Mouse (Mus musculus) CH12.LX (cell line): ENCODE measurements around the gene Vmo1.

Source experiments
- CTCF ChIP-seq, 2 experiments: IDR thresholded peaks in 1 of 2; conservative IDR thresholded peaks in 1 of 2; 2 replicates each; pipeline ENCODE4 v1.5.1; 2011 to 2012; ENCODE audit warnings: low read depth in 2 of 2, low read length in 2 of 2, improper control_type of control experiment in 1 of 2, inconsistent platforms in 1 of 2, mild to moderate bottlenecking in 1 of 2, moderate library complexity in 1 of 2
- EP300 ChIP-seq: IDR thresholded peaks from 2 replicates; pipeline ENCODE4 v1.6.1; 2011; ENCODE audit warnings: low read length, improper control_type of control experiment
- POLR2A ChIP-seq: IDR thresholded peaks from 2 replicates; pipeline ENCODE4 v1.6.1; 2011; ENCODE audit warnings: low read depth, mild to moderate bottlenecking, improper control_type of control experiment, low read length
- TCF12 ChIP-seq: IDR thresholded peaks from 2 replicates; pipeline ENCODE4 v1.6.1; 2014; ENCODE audit warnings: low read depth, mild to moderate bottlenecking, inconsistent platforms, low read length, improper control_type of control experiment
- UBTF ChIP-seq: IDR thresholded peaks from 2 replicates; pipeline ENCODE4 v1.6.1; 2012; ENCODE audit warnings: low read depth, mild to moderate bottlenecking, inconsistent platforms, low read length, improper control_type of control experiment, moderate library complexity
- ZMIZ1 ChIP-seq: IDR thresholded peaks from 2 replicates; pipeline ENCODE4 v1.6.1; 2012; ENCODE audit warnings: low read depth, mild to moderate bottlenecking, inconsistent platforms, low read length, improper control_type of control experiment
- ZNF384 ChIP-seq: IDR thresholded peaks from 2 replicates; pipeline ENCODE4 v1.6.1; 2012; ENCODE audit warnings: low read depth, low read length, improper control_type of control experiment, inconsistent platforms

- TF ChIP-seq CTCF (conservative IDR thresholded peaks at IDR 0.05 in 1 of 2, IDR thresholded peaks at IDR 0.05 in 1 of 2; ENCODE audit: low read depth in 2 of 2, low read length in 2 of 2) (no peak), ZNF384 (no peak), EP300 (no peak), TCF12 (no peak), POLR2A (no peak), UBTF (no peak), ZMIZ1 (no peak)
These were observed 4.5 kb upstream of the Vmo1 start, which contains the start of gene Gltpd2 for GRCm38 (mm10) chr11:70518923-70519322.
